Mouse (Mus musculus): Measurements from ENCODE around the gene Rwdd2a. TPM values are rescaled to one million over a fixed set of nuclear protein-coding genes. Genes with fewer than 3 reads are reported as not detected.
A peak's percentile ranks its signal among the peaks of the same experiment; 100 is the strongest.
"Not testable (repeated sequence)": the region's sequence is repeated elsewhere in the genome, so short reads cannot be mapped to it uniquely, and the experiment has no call there.

The Rwdd2a gene
- polyA plus RNA-seq, 1 experiment from 2014 or later, result 8.6 TPM

DNA sequence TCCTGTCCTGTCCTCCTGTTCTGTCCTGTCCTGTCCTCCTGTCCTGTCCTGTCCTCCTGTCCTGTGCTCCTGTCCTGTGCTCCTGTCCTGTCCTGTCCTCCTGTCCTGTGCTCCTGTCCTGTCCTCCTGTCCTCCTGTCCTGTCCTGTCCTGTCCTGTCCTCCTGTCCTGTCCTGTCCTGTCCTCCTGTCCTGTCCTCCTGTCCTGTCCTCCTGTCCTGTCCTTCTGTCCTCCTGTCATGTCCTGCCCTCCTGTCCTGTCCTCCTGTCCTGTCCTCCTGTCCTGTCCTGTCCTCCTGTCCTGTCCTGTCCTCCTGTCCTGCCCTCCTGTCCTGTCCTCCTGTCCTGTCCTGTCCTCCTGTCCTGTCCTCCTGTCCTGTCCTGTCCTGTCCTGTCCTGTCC lies 25.2 kb downstream of the Rwdd2a start:
- ATAC-seq (replicated peaks), result not testable (repeated sequence)

GRCm38 (mm10) chr9:86599723-86600303 lies 28.0 kb downstream of the Rwdd2a start:
- H3K36me3 ChIP-seq, result no peaks in the 10 kb centered on the region
- no peak overlapping the region for H3K9ac ChIP-seq (replicated peaks)
- no peak overlapping the region for H3K4me2 ChIP-seq (replicated peaks)
- no peak overlapping the region for H3K27ac ChIP-seq (replicated peaks)
- H3K9me3 ChIP-seq, result no peaks in the 10 kb centered on the region
- no peaks in the 10 kb centered on the region for H3K4me1 ChIP-seq
- H3K27me3 ChIP-seq, result no peaks in the 10 kb centered on the region
- WGBS, result 60% methylated on average over 8 of the region's 8 CpGs
- H3K4me3 ChIP-seq, result no peak overlapping the region
- ATAC-seq (replicated peaks), result no peak

More for the DNA sequence above, 25.2 kb downstream of the Rwdd2a start:
- not testable (repeated sequence) for H3K9ac ChIP-seq (replicated peaks); H3K27me3 ChIP-seq; H3K9me3 ChIP-seq; H3K27ac ChIP-seq (replicated peaks); H3K36me3 ChIP-seq; H3K4me1 ChIP-seq; H3K4me2 ChIP-seq (replicated peaks); H3K4me3 ChIP-seq

GRCm38 (mm10) chr9:86605776-86606175 lies 34.0 kb downstream of the Rwdd2a start:
- Histone ChIP-seq H3K9ac (replicated peaks) (no peak overlapping the region), H3K9me3 (no peaks in the 10 kb centered on the region), H3K4me3 (no peak overlapping the region), H3K27ac (replicated peaks) (no peak overlapping the region), H3K36me3 (no peaks in the 10 kb centered on the region), H3K4me2 (replicated peaks) (no peak overlapping the region), H3K27me3 (no peaks in the 10 kb centered on the region), H3K4me1 (no peaks in the 10 kb centered on the region)
- no peak for ATAC-seq (replicated peaks)
- 86% methylated on average over 6 of the region's 6 CpGs for WGBS

DNA sequence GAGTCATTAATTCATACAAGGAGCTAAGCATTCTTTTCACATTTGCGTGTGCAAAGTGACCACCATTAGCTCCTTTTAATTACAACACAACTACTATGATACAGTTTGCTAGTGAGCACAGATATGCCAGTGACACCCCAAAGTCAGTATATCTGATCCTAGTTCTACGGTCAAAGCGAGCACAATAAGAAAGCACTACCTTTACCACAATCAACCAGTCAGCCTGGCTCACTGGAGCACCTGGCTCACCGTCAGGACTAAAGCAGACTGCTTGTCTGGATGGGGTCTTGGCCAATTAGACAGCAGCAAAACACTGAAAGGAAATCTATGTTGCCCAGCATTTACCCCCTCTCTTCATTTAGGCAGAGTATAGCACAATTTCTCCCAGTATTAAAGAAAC lies 40.3 kb downstream of the Rwdd2a start:
- Histone ChIP-seq H3K4me2 (replicated peaks) (no peak overlapping the region), H3K4me1 (no peaks in the 10 kb centered on the region), H3K4me3 (no peak overlapping the region), H3K9ac (replicated peaks) (no peak overlapping the region), H3K27me3 (no peaks in the 10 kb centered on the region), H3K36me3 (no peaks in the 10 kb centered on the region), H3K9me3 (no peaks in the 10 kb centered on the region), H3K27ac (replicated peaks) (no peak overlapping the region)
- no peak for ATAC-seq (replicated peaks)
- WGBS, result 87% methylated on average over 4 of the region's 4 CpGs

- Histone ChIP-seq H3K4me2 (replicated peaks) (no peak overlapping the region), H3K9me3 (no peaks in the 10 kb centered on the region), H3K4me1 (peaks cover 5% of the 10 kb centered on the region; the same call in 1 of the 2 replicates), H3K4me3 (no peak overlapping the region), H3K27ac (replicated peaks) (no peak overlapping the region), H3K9ac (replicated peaks) (no peak overlapping the region), H3K36me3 (no peaks in the 10 kb centered on the region), H3K27me3 (no peaks in the 10 kb centered on the region)
- no peak for ATAC-seq (replicated peaks)
- 80% methylated on average over 1 of the region's 1 CpGs for WGBS
Measured at GRCm38 (mm10) chr9:86615765-86616164, 44.0 kb downstream of the Rwdd2a start.

DNA sequence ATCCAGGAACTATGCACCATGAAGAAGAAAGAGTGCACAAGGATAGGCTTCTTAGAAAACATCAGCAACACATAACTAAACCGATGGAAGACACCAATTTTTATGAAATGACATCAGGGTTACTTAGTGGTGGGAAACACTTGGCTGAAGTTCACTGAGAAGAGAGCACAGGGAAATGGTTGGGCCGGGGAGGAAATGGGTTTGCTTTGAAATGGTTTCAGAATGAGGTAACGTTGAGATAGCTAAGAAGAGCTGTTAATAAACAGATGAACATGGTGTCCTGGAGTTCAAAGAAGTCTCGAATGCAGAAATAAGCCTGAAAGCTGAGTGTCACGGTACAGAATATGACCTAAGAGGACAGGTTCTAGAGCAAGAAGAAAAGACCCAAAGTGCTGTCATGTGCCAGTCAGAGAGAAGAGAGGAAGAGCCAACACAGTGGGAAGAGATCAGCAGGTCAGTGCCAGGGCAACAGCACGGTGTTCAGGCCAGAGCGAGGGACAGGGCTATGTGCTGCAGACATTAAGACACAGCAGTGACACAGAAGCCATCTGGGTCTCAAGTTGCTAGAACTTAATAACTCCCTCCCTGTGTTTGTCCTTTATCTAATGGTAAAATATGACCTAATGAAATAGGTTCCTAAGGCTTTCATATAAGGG lies 46.2 kb downstream of the Rwdd2a start:
- H3K4me3 ChIP-seq, result no peak overlapping the region
- H3K27me3 ChIP-seq, result no peaks in the 10 kb centered on the region
- no peak overlapping the region for H3K4me2 ChIP-seq (replicated peaks)
- 88% methylated on average over 7 of the region's 7 CpGs for WGBS
- no peak overlapping the region for H3K27ac ChIP-seq (replicated peaks)
- no peak for ATAC-seq (replicated peaks)
- H3K4me1 ChIP-seq, result peaks cover 5% of the 10 kb centered on the region; the same call in 1 of the 2 replicates
- no peak overlapping the region for H3K9ac ChIP-seq (replicated peaks)
- no peaks in the 10 kb centered on the region for H3K9me3 ChIP-seq
- no peaks in the 10 kb centered on the region for H3K36me3 ChIP-seq

DNA sequence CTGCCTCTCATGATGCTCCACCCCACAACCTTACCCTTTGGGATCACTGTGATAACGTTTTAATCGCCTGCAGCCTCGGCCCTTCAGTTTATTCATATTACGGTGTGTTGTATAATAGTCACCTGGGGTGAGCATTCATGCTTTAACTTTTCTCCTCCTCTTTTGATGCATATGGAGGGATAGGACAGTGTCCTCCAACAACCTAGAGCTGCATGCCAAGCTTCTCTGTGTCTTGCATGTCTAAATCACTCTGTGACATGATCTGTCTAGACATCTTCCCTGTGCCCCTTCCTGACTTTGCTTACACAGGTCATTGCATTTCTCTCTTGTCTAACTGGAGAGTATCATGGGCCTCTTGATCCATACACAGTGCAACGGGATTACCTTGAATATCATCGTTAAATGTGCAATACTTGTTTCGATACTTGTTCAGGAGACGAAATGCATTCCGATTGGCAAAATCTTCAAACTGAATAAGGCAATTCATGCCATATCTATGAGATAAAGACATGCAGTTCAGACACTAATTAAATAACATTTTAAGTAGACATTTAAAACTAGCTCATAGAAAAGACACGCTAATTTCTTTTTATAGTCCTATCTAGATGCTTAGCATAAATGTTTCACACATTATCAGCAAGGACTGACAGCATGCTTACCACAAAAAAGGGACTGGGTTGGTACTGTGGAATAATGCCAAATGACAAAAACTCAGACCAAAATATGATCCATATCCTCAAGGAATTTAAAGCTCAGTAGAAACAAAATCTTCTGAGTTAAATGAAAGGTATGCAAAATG lies 47.7 kb downstream of the Rwdd2a start:
- Histone ChIP-seq H3K4me2 (replicated peaks) (no peak overlapping the region), H3K4me3 (no peak overlapping the region), H3K36me3 (no peaks in the 10 kb centered on the region), H3K4me1 (peaks cover 5% of the 10 kb centered on the region; the same call in 1 of the 2 replicates), H3K27me3 (no peaks in the 10 kb centered on the region), H3K9me3 (no peaks in the 10 kb centered on the region), H3K27ac (replicated peaks) (no peak overlapping the region), H3K9ac (replicated peaks) (no peak overlapping the region)
- 57% methylated on average over 10 of the region's 10 CpGs for WGBS
- ATAC-seq (replicated peaks), result 0 out of 2 replicates have a peak, but pooled peaks have one; percentile 29

DNA sequence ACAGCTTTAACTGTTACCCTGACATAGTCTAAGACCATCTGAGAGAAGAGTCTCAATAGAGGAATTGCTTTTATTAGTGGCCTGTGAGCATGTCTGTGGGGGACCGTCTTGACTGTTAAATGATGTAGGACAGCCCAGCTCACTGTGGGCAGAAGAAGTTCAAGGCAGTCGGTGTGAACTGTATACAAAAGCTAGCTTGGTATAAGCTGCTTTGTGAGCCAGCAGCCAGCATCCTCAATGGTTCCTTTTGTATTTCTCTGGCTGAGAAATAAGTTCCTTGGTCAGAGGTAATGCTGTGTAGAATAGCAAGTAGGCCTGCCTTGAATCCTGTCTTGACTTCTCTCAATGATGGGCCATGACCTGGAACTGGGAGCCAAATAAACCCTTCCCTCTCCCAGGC lies 50.3 kb downstream of the Rwdd2a start:
- Histone ChIP-seq H3K9me3 (no peaks in the 10 kb centered on the region), H3K4me1 (peaks cover 9% of the 10 kb centered on the region; the same call in 1 of the 2 replicates), H3K4me3 (no peak overlapping the region), H3K27me3 (no peaks in the 10 kb centered on the region), H3K9ac (replicated peaks) (no peak overlapping the region), H3K36me3 (no peaks in the 10 kb centered on the region), H3K27ac (replicated peaks) (no peak overlapping the region), H3K4me2 (replicated peaks) (no peak overlapping the region)
- no peak for ATAC-seq (replicated peaks)
- WGBS, result 34% methylated on average over 2 of the region's 2 CpGs

DNA sequence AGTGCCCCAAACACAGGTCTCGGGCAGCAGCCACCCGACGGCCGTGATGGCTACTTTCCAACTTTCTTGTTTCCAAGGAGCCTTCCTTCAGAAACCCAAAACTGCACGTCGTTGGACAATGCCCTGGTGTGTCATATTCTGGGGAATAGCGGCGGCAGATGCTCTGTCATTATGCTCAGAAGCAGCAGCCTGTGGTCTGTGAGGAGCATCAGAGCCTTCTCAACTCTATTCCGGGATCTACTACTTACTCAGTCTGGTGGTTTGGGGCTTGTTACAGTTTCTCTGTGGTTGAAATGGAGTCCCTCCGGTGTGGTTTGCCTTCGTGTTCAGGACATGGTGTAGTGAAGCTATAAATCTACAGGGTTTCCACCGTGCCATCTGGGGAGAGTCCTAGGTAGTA lies 52.2 kb downstream of the Rwdd2a start:
- 80% methylated on average over 12 of the region's 12 CpGs for WGBS
- no peak for ATAC-seq (replicated peaks)
- Histone ChIP-seq H3K27ac (replicated peaks) (no peak overlapping the region), H3K9me3 (no peaks in the 10 kb centered on the region), H3K9ac (replicated peaks) (no peak overlapping the region), H3K36me3 (no peaks in the 10 kb centered on the region), H3K4me2 (replicated peaks) (no peak overlapping the region), H3K27me3 (no peaks in the 10 kb centered on the region), H3K4me1 (peaks cover 10% of the 10 kb centered on the region; the same call in 1 of the 2 replicates), H3K4me3 (no peak overlapping the region)

Other genes with a start within 250 kb of the Rwdd2a start
- gene Ube2cbp, start 107.0 kb upstream of the Rwdd2a start, polyA plus RNA-seq (2015; fragmentation: Nextera tagmentation; extraction: Ambion mirVana), result 4.4 and 4.6 TPM in 2 replicates
- gene Dop1a, start 104.8 kb upstream of the Rwdd2a start, polyA plus RNA-seq (2015; fragmentation: Nextera tagmentation; extraction: Ambion mirVana), result 34.5 and 34.8 TPM in 2 replicates
- gene Pgm3, start 149 bp upstream of the Rwdd2a start, polyA plus RNA-seq (2015; fragmentation: Nextera tagmentation; extraction: Ambion mirVana), result 41.5 and 42.1 TPM in 2 replicates
- 16.3 and 20.2 TPM in 2 replicates for gene Me1, start 124.0 kb downstream of the Rwdd2a start, polyA plus RNA-seq (2015; fragmentation: Nextera tagmentation; extraction: Ambion mirVana)
- gene Prss35, start 171.7 kb downstream of the Rwdd2a start, polyA plus RNA-seq (2015; fragmentation: Nextera tagmentation; extraction: Ambion mirVana), result 0.78 and 1.1 TPM in 2 replicates

Data from forebrain, embryonic 15.5 days (tissue).